Mouse (Mus musculus) G1E (cell line): Measurements from ENCODE around the gene Ift46.

ENCODE experiments used
- CTCF ChIP-seq: IDR thresholded peaks from 2 replicates; pipeline ENCODE4 v1.5.1; 2012; ENCODE audit warnings: low read depth, low read length, inconsistent platforms, mixed read lengths
- GATA1 ChIP-seq: IDR thresholded peaks from 2 replicates; pipeline ENCODE4 v1.6.1; 2012; ENCODE audit warnings: borderline replicate concordance, low read length, inconsistent platforms, mixed read lengths
- POLR2AphosphoS5 ChIP-seq: IDR thresholded peaks from 2 replicates; pipeline ENCODE4 v1.6.1; 2012; ENCODE audit warnings: low read depth, low read length, inconsistent platforms; ENCODE audit not compliant: insufficient replicate concordance
- TAL1 ChIP-seq: conservative IDR thresholded peaks from 2 replicates; pipeline ENCODE4 v1.6.1; 2012; ENCODE audit warnings: low read depth, low read length, inconsistent platforms, mixed read lengths

DNA sequence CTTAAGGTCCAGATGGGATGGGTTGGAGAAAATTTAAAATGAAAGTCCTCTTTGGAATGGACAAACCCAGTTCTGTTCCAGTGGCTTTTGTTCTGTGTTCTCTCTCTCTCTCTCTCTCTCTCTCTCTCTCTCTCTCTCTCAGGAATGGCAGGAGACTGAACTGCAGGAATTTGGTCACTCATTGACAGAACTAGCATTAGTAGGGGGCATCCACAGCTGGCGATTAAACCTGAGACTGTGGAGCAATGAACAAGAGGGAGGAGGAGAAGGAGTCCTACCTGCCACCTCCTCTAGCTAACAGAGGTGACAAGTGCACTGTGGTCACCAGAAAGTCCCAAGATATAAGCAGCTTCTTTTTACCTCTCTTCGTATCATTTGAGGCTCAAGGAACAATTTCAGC lies 31.4 kb upstream of the Ift46 start:
- TF ChIP-seq GATA1 (no peak), CTCF (no peak), TAL1 (no peak), POLR2AphosphoS5 (no peak)
